Mouse (Mus musculus): ENCODE results near the gene Tiam1.

GRCm38 (mm10) chr16:89962876-89963275, 180.7 kb downstream of the Tiam1 start:
- TF ChIP-seq CTCF (IDR thresholded peaks at IDR 0.05; ENCODE audit: low read depth, low read length) (no peak), POLR2A (IDR thresholded peaks at IDR 0.05; ENCODE audit: extremely low read depth, insufficient read depth, low read length) (no peak)
